Mouse (Mus musculus) lung, embryonic 14.5 days (tissue): Measurements from ENCODE around the gene Tnf. TPM values are rescaled to one million over a fixed set of nuclear protein-coding genes. Genes with fewer than 3 reads are reported as not detected.

Experiments used
- ATAC-seq: fragments of 200-750 bp; cut with Nextera tagmentation; 2 replicates; pipeline ENCODE4 v1.8.0; 2017; ENCODE audit warnings: mild to moderate bottlenecking, moderate TSS enrichment, moderate library complexity; ENCODE audit not compliant: insufficient read depth
- DNase-seq: peaks from one replicate; pipeline ENCODE4 v3.0.0-alpha.2; 2015
- H3K27ac ChIP-seq: fragments of 300-500 bp; sonication (generic); 2 replicates; pipeline ENCODE4 v1.5.1; 2014; ENCODE audit warnings: low read depth, mild to moderate bottlenecking, moderate library complexity
- H3K27me3 ChIP-seq: fragments of 300-500 bp; sonication (generic); 2 replicates; pipeline ENCODE4 v1.6.1; 2014; ENCODE audit warnings: low read length, control low read depth; ENCODE audit not compliant: insufficient read depth
- H3K36me3 ChIP-seq: fragments of 300-500 bp; sonication (generic); 2 replicates; pipeline ENCODE4 v1.6.1; 2014; ENCODE audit warnings: control low read depth; ENCODE audit not compliant: insufficient read depth
- H3K4me1 ChIP-seq: fragments of 300-500 bp; sonication (generic); 2 replicates; pipeline ENCODE4 v1.6.1; 2014; ENCODE audit warnings: antibody characterized with exemption, control low read depth; ENCODE audit not compliant: insufficient read depth
- H3K4me2 ChIP-seq: fragments of 300-500 bp; sonication (generic); 2 replicates; pipeline ENCODE4 v1.6.1; 2014; ENCODE audit warnings: mild to moderate bottlenecking
- H3K4me3 ChIP-seq: fragments of 300-500 bp; sonication (generic); 2 replicates; pipeline ENCODE4 v1.5.1; 2014; ENCODE audit warnings: low read depth, low read length
- H3K9ac ChIP-seq: fragments of 300-500 bp; sonication (generic); 2 replicates; pipeline ENCODE4 v1.6.1; 2014
- H3K9me3 ChIP-seq: fragments of 300-500 bp; sonication (generic); 2 replicates; pipeline ENCODE4 v1.6.1; 2016; ENCODE audit warnings: low read depth, low read length, control low read depth
- CTCF ChIP-seq: IDR thresholded peaks from 2 replicates; pipeline ENCODE4 v1.5.1; 2016; ENCODE audit warnings: antibody characterized with exemption, low read depth
- WGBS: fragments of 180-500 bp; shearing (Covaris S2); extraction: QIAGEN DNeasy Blood & Tissue Kit; methylation state at CpG from one replicate; pipeline ENCODE4 v1.1.7; 2014; 5-methylcytosine and 5-hydroxymethylcytosine counted together
- microRNA-seq: library from miRNA; unstranded; fragments of <30 nt; microRNA quantifications from one replicate; pipeline ENCODE4, GENCODE M21; 2016; ENCODE audit warnings: borderline number of aligned reads
- polyA plus RNA-seq: library from polyadenylated mRNA; unstranded; fragments of >200 nt; fragmentation: Nextera tagmentation; extraction: Ambion mirVana; gene quantifications from 2 replicates; pipeline ENCODE4 v1.2.1, GENCODE M21; 2014

Tnf gene
- polyA plus RNA-seq, 1 experiment from 2014 or later, result 0.21 TPM

DNA sequence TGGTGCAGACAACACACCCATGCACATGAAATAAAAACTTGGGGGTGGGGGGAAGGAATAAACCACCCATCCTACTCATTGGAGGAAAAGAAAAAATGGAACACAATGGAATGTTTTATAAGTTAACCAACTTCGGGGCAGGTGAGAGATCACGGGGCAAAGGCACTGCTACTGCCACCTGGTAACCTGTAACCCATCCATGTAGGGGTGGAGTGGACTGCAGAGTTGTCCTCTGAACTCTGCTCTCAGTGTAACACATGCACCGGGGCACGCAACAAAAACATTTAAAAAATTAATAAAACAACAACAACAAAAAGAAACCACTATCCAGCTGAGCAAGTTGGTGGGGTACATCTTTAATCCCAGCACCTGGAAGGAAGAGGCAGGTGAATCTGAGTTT is 49.7 kb downstream of the Tnf start:
- no peak overlapping the region for H3K9ac ChIP-seq
- no peak overlapping the region for H3K4me2 ChIP-seq
- H3K27me3 ChIP-seq, result no peaks in the 10 kb centered on the region
- peaks cover 100% of the 10 kb centered on the region for H3K36me3 ChIP-seq
- no peaks in the 10 kb centered on the region for H3K4me1 ChIP-seq
- 93% methylated on average over 4 of the region's 4 CpGs for WGBS
- H3K4me3 ChIP-seq, result no peak overlapping the region
- ATAC-seq (no peak), DNase-seq (no peak)
- no peak overlapping the region for H3K27ac ChIP-seq
- no peak for TF ChIP-seq CTCF
- H3K9me3 ChIP-seq, result no peaks in the 10 kb centered on the region

Small RNAs within 50 kb of the gene (microRNA-seq; reads per million reads assigned to microRNA genes)
- not detected for gene Mir6973a
- gene Mir6974, result not detected
- 2.9 reads per million, percentile 7 among the genes with 10 or more reads in this experiment for gene Mir6975
- gene Mir8094, result not detected

Other genes with a start within 250 kb of the Tnf start
- 0.16 and 0.35 TPM in 2 replicates for gene Hspa1b, start 242.8 kb downstream of the Tnf start, polyA plus RNA-seq
- 1.3 TPM in 1 of 2 replicates, not detected in the other for gene Gm20481, start 232.1 kb downstream of the Tnf start, polyA plus RNA-seq
- gene Hspa1a, start 229.9 kb downstream of the Tnf start, polyA plus RNA-seq, result 2.0 and 2.1 TPM in 2 replicates
- gene Hspa1l, start 229.3 kb downstream of the Tnf start, polyA plus RNA-seq, result 0.83 and 1.1 TPM in 2 replicates
- 241 and 265 TPM in 2 replicates for gene Lsm2, start 220.1 kb downstream of the Tnf start, polyA plus RNA-seq
- 135 and 161 TPM in 2 replicates for gene Vars, start 201.0 kb downstream of the Tnf start, polyA plus RNA-seq
- 0.11 and 0.47 TPM in 2 replicates for gene Vwa7, start 185.4 kb downstream of the Tnf start, polyA plus RNA-seq
- gene Sapcd1, start 174.0 kb downstream of the Tnf start, polyA plus RNA-seq, result 16.1 and 17.2 TPM in 2 replicates
- gene Msh5, start 155.3 kb downstream of the Tnf start, polyA plus RNA-seq, result 4.2 and 4.6 TPM in 2 replicates
- 67.1 and 73.6 TPM in 2 replicates for gene Clic1, start 152.0 kb downstream of the Tnf start, polyA plus RNA-seq
- 319 and 338 TPM in 2 replicates for gene Ddah2, start 143.0 kb downstream of the Tnf start, polyA plus RNA-seq
- 0.38 TPM in 1 of 2 replicates, not detected in the other for gene Ly6g6c, start 136.6 kb downstream of the Tnf start, polyA plus RNA-seq
- 0.95 and 1.4 TPM in 2 replicates for gene Mpig6b, start 135.8 kb downstream of the Tnf start, polyA plus RNA-seq
- 0.39 and 0.43 TPM in 2 replicates for gene Ly6g6e, start 125.1 kb downstream of the Tnf start, polyA plus RNA-seq
- 2.7 and 4.0 TPM in 2 replicates for gene Ly6g6d, start 123.9 kb downstream of the Tnf start, polyA plus RNA-seq
- 0.49 and 0.96 TPM in 2 replicates for gene Ly6g6f, start 116.4 kb downstream of the Tnf start, polyA plus RNA-seq
- gene Abhd16a, start 112.7 kb downstream of the Tnf start, polyA plus RNA-seq, result 79.7 and 80.9 TPM in 2 replicates
- gene Ly6g5c, start 93.7 kb downstream of the Tnf start, polyA plus RNA-seq, result not detected in 2 replicates
- 1.1 TPM in 2 replicates for gene Ly6g5b, start 86.6 kb downstream of the Tnf start, polyA plus RNA-seq
- 18.3 and 19.0 TPM in 2 replicates for gene Gpank1, start 80.6 kb downstream of the Tnf start, polyA plus RNA-seq
- gene Csnk2b, start 80.0 kb downstream of the Tnf start, polyA plus RNA-seq, result 288 and 291 TPM in 2 replicates
- gene D17H6S53E, start 75.6 kb downstream of the Tnf start, polyA plus RNA-seq, result 6.8 and 7.6 TPM in 2 replicates
- 0.31 and 0.67 TPM in 2 replicates for gene Apom, start 70.0 kb downstream of the Tnf start, polyA plus RNA-seq
- gene Bag6, start 66.8 kb downstream of the Tnf start, polyA plus RNA-seq, result 65.9 and 69.1 TPM in 2 replicates
- gene Prrc2a, start 37.1 kb downstream of the Tnf start, polyA plus RNA-seq, result 210 and 238 TPM in 2 replicates
- 6.0 and 11.9 TPM in 2 replicates for gene Aif1, start 25.9 kb downstream of the Tnf start, polyA plus RNA-seq
- 11.6 and 14.1 TPM in 2 replicates for gene Lst1, start 13.6 kb downstream of the Tnf start, polyA plus RNA-seq
- gene Ltb, start 7.6 kb downstream of the Tnf start, polyA plus RNA-seq, result 0.43 TPM in 1 of 2 replicates, not detected in the other
- gene Lta, start 3.3 kb upstream of the Tnf start, polyA plus RNA-seq, result 0.26 TPM in 1 of 2 replicates, not detected in the other
- 0.37 and 0.70 TPM in 2 replicates for gene Gm16181, start 18.8 kb upstream of the Tnf start, polyA plus RNA-seq
- 3.7 and 5.9 TPM in 2 replicates for gene Atp6v1g2, start 31.7 kb upstream of the Tnf start, polyA plus RNA-seq
- gene Nfkbil1, start 33.8 kb upstream of the Tnf start, polyA plus RNA-seq, result 3.0 and 4.5 TPM in 2 replicates
- gene Ddx39b, start 39.7 kb upstream of the Tnf start, polyA plus RNA-seq, result 529 and 569 TPM in 2 replicates
- gene H2-D1, start 60.7 kb upstream of the Tnf start, polyA plus RNA-seq, result 69.7 and 73.2 TPM in 2 replicates
- 1.0 and 1.1 TPM in 2 replicates for gene H2-Q1, start 118.4 kb upstream of the Tnf start, polyA plus RNA-seq
- gene H2-Q2, start 140.2 kb upstream of the Tnf start, polyA plus RNA-seq, result 9.5 and 10.8 TPM in 2 replicates
- 5.0 and 6.0 TPM in 2 replicates for gene H2-Q4, start 177.6 kb upstream of the Tnf start, polyA plus RNA-seq
- gene H2-Q6, start 222.8 kb upstream of the Tnf start, polyA plus RNA-seq, result 0.54 and 0.61 TPM in 2 replicates
- gene H2-Q7, start 237.1 kb upstream of the Tnf start, polyA plus RNA-seq, result 6.9 and 7.3 TPM in 2 replicates